8 mouse cellular contexts compared by ENCODE assay signal in the genomic region with DNA sequence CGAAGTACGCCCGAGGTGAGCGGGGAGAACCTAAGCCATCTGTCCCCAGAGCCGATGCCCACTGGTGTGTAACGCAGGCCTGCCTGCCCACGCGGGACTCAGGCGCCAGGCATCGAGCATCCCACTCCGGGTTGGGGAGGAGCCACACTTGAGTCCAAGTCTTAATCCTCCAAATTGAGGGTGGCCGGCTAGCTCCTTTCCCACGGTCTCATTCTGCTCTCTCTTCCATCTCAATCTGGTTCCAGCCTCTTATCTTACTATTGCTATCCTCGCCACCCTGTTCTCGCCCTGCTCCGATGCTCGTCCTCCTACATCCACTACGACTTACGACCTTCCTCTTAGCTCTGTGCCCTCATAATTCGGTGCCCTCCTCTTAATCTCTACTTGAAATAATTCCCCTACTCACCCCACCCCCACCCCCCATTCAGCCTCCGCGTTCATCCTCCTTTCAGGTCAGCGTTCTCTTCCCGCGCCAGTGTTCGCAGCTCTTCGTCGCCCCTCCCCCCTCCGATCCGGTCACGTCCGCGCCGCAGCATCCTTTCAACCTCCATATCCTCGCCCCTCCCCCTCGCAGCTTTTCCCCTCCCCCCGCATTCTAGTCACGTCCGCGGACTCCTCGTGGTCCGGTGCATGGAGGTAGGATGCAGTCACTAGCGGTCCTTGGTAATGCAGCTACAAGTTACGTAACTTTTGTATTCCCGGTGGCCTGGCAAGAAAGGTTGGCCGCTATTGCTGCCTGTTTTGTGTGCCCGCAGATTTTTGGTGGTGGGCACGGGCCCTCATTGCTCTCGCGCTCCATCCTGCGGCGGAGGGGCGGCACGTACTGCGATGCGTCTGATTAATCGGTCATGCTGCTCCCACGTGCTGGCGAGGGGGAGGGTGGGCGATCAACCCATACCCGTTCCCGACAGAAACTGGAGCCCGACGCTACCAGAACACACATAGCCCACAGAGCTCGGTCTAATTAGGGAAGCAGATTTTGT. TPM values are rescaled to one million over a fixed set of nuclear protein-coding genes. Genes with fewer than 3 reads are reported as not detected.
A peak's percentile ranks its signal among the peaks of the same experiment; 100 is the strongest.
DNase-seq lines count a peak whose midpoint lies in the region; ATAC-seq and TF ChIP-seq lines count a peak whose summit lies in the region.

No protein-coding gene starts in this region.

- H3K27ac ChIP-seq in cortical plate, adult 2 months (ENCODE audit: insufficient read depth, low read length), result peak overlapping the region; percentile 91

- peak; percentile 4 for ATAC-seq in inflammation-experienced regulatory T-cells, adult 6 months
- no peak for ATAC-seq in erythroid progenitor cell, adult 5-6 weeks (replicated peaks; ENCODE audit: low FRiP score, poor library complexity, severe bottlenecking)

- peaks cover 14% of the 10 kb centered on the region for H3K4me1 ChIP-seq in cortical plate, adult 2 months (ENCODE audit: control insufficient read depth, insufficient read depth, low read length)

- peak; percentile 46; the same call in 1 of the 2 replicates for TF ChIP-seq POLR2A in cortical plate, adult 2 months (IDR thresholded peaks at IDR 0.05; ENCODE audit: extremely low read depth, insufficient read depth, low read length)

- peak overlapping the region; percentile 93 for H3K4me3 ChIP-seq in cortical plate, adult 2 months (ENCODE audit: insufficient read depth, low read length)

- TF ChIP-seq CTCF in cortical plate, adult 2 months (IDR thresholded peaks at IDR 0.05; ENCODE audit: extremely low read depth, insufficient read depth, low read length), result 0 out of 2 replicates have a peak, but pooled peaks have one; percentile 16

- DNase-seq in adrenal gland, adult (ENCODE audit: inconsistent age in 2 of 2, low spot score in 1 of 2), result peak; percentile 79 to 90
- DNase-seq in gastrocnemius, postnatal 25 days, result peak; percentile 74
- peak; percentile 80 to 83 for DNase-seq in left cerebral cortex, postnatal 36 days (ENCODE audit: low spot score in 2 of 2)
- peak; percentile 96 for DNase-seq in mesoderm, embryonic 11.5 days (ENCODE audit: low read depth, low spot score)
- DNase-seq in right cerebral cortex, postnatal 14 days, result peak; percentile 91

- intact Hi-C loops in left cerebral cortex, postnatal 36 days (cut with DNase I), result loop anchor here (5.0 kb wide), 1 partner anchor 40 kb away; a partner anchor contains a TSS

RNA-seq across cellular contexts. Expression of a gene that starts 0.8 kb away (rescaled TPM):
- polyA plus RNA-seq in cortical plate, adult 2 months (2012; rRNA removed), result 1,537 and 1,545 TPM in 2 replicates
- 1,000 to 10,000 TPM; 2,850 to 2,853 TPM for total RNA-seq in gastrocnemius, postnatal 25 days (2021)
- 1,000 to 10,000 TPM in 1 of 3 experiments, 100 to 1,000 TPM in 2; 745 to 1,024 (median 798) TPM for polyA plus RNA-seq in inflammation-experienced regulatory T-cells, adult 6 months (2017; shearing (Covaris generic))
- total RNA-seq in left cerebral cortex, postnatal 36 days (2021), result 1,000 to 10,000 TPM; 1,213 to 1,355 TPM
- 26.4 and 30.6 TPM in 2 replicates for total RNA-seq in erythroid progenitor cell, adult 5-6 weeks (2015; ENCODE audit: low replicate concordance)
- 75.0 and 81.4 TPM in 2 replicates for total RNA-seq in erythroid progenitor cell, adult 5-6 weeks (2017; ENCODE audit: low replicate concordance)

RNA-seq across cellular contexts. Expression of a gene that starts 23.0 kb away (rescaled TPM):
- 18.7 and 18.9 TPM in 2 replicates for polyA plus RNA-seq in cortical plate, adult 2 months (2012; rRNA removed)
- total RNA-seq in gastrocnemius, postnatal 25 days (2021), result under 1 TPM in 1 of 2 experiments, not detected in 1; 0.27 TPM
- polyA plus RNA-seq in inflammation-experienced regulatory T-cells, adult 6 months (2017; shearing (Covaris generic)), result not detected
- total RNA-seq in left cerebral cortex, postnatal 36 days (2021), result 10 to 100 TPM; 10.4 to 10.8 TPM
- total RNA-seq in erythroid progenitor cell, adult 5-6 weeks (2015; ENCODE audit: low replicate concordance), result not detected in 2 replicates
- total RNA-seq in erythroid progenitor cell, adult 5-6 weeks (2017; ENCODE audit: low replicate concordance), result 0.13 TPM in 1 of 2 replicates, not detected in the other

RNA-seq across cellular contexts. Expression of a gene that starts 39.8 kb away (rescaled TPM):
- 199 and 202 TPM in 2 replicates for polyA plus RNA-seq in cortical plate, adult 2 months (2012; rRNA removed)
- 10 to 100 TPM; 18.6 to 20.3 TPM for total RNA-seq in gastrocnemius, postnatal 25 days (2021)
- polyA plus RNA-seq in inflammation-experienced regulatory T-cells, adult 6 months (2017; shearing (Covaris generic)), result 10 to 100 TPM; 17.2 to 62.5 (median 46.8) TPM
- 100 to 1,000 TPM; 152 to 159 TPM for total RNA-seq in left cerebral cortex, postnatal 36 days (2021)
- total RNA-seq in erythroid progenitor cell, adult 5-6 weeks (2015; ENCODE audit: low replicate concordance), result 15.1 and 18.0 TPM in 2 replicates
- 0.90 and 3.3 TPM in 2 replicates for total RNA-seq in erythroid progenitor cell, adult 5-6 weeks (2017; ENCODE audit: low replicate concordance)

Comparison
In these comparisons a context has a peak if more than half of its experiments do, and no peak if none do; other contexts are left out.
1. RNA of a gene that starts 0.8 kb away (total RNA-seq): 2,850 to 2,853 TPM in gastrocnemius, postnatal 25 days and 1,213 to 1,355 TPM in left cerebral cortex, postnatal 36 days; 26.4 to 81.4 TPM in erythroid progenitor cell, adult 5-6 weeks; every median in the first group is over 10 times any median in the second.
2. RNA of a gene that starts 23.0 kb away (total RNA-seq): 10.4 to 10.8 TPM in left cerebral cortex, postnatal 36 days; 0.27 TPM in gastrocnemius, postnatal 25 days and 0.13 TPM in erythroid progenitor cell, adult 5-6 weeks; every median in the first group is over 4 times any median in the second.
3. RNA of a gene that starts 39.8 kb away (total RNA-seq): 152 to 159 TPM in left cerebral cortex, postnatal 36 days; 18.6 to 20.3 TPM in gastrocnemius, postnatal 25 days and 0.90 to 18.0 TPM in erythroid progenitor cell, adult 5-6 weeks; every median in the first group is over 4 times any median in the second.
4. Peak in every context shown above with its lines, with median percentiles within 50 percentile points of each other: DNase-seq.